Mouse (Mus musculus) lung, adult 18-20 months (tissue): ENCODE results near the gene Atg16l1.
A peak's percentile ranks its signal among the peaks of the same experiment; 100 is the strongest.

ENCODE experiments used
- DNase-seq, 2 experiments: peaks; one replicate each; pipeline ENCODE4 v3.0.0; 2022; ENCODE audit warnings: mixed read lengths in 2 of 2

Gene Atg16l1

DNA sequence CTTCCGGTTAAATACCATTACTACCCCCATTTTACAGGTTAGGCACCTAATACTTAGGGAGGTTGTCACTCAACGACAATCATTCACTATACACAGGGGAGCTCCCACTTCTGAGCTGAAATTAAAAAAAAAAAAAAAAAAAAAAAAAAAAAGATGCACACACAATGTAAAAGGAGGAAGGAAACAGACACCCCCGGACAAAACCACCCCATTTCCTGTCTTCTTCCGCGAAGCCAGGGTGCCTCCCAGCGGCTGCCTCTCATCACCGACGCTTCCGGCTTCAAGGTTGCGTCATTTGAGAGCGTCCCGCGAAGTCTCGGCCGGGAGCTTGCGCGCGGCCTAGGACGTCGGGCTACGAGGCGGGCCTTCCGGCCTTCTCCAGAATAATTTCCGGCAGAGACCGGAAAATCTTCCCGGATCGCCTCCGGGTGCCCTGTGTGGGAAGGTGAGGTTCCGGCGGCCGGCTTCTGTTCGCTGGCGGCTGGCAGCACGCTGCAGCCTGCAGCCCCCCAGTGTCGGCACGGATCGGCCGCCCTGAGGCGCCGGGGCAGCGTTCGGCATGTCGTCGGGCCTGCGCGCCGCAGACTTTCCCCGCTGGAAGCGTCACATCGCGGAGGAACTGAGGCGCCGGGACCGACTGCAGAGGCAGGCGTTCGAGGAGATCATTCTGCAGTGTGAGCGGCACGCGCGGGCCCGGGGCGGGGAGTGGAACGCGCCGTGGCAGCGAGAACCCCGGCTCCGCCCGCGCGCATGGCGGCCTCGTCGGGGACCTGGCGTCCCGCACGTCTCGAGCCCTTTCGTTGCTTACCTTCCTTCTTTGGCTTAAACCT, at the start of gene Atg16l1:
TSS of gene Atg16l1 (plus strand) at position 230 of the 830 bp plus-strand sequence.
- DNase-seq: peak; percentile 95 to 96

DNA sequence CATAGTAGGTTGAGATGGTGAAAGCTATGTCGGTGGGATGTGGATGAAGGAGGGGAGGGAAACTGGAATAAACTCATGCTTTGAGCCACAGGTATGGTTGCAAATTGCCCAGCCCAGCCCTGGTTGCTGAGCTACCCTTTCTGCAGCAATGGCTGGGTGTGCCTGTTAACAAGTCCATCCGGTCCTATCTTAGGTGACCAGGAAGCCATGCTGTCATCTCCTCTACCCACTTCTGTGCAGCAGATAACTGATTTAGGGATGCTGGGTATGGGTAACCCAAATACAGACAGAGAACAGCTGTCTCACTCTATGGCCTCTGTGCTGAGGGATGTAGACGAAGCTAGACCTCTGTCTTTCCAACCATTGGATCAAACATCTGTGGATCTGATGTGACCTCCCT, 49.3 kb upstream of the Atg16l1 start:
- no peak for DNase-seq

DNA sequence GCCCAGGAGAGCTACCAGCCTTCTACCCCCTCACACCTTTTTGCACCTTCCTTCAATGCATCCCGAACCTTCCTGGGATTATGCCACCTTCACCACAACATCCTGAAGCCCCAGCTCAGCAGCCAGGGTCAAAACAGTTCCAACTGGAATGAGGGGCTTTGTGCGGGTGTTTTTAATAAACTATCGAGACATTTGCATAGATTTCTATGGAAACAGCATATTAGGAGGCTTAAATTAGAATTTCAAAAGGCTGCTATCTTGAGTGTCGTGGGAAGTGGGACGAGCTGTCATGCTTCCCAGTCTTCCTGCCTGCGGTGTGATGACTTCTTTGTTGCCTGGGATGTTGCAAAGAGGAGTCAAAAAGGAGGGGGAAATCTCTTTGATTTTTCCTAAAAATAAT, 46.6 kb upstream of the Atg16l1 start:
- DNase-seq: no peak

DNA sequence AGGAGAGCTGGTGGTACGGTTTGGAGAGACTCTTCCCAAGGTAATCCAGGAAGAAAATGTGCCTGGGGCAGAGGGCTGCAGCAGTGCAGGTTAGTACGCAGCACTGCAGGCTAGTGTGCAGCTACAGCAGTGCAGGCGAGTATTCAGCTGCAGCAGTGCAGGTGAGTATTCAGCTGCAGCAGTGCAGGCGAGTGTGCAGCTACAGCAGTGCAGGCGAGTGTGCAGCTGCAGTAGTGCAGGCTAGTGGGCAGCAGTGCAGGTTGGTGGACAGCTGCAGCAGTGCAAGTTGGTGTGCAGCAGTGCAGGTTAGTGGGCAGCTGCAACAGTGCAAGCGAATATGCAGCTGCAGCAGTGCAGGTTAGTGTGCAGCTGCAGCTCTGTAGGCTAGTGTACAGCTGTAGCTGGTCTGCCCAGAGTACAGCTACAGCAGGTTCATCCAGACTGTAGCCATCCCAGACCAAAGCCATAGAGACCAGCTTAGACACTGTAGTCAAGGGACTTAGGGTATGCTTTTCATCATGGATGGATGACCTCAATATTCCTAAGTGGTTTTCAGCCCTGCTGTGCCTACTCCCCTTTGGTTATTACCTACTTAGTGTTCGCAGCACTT, 45.9 kb upstream of the Atg16l1 start:
- no peak for DNase-seq

DNA sequence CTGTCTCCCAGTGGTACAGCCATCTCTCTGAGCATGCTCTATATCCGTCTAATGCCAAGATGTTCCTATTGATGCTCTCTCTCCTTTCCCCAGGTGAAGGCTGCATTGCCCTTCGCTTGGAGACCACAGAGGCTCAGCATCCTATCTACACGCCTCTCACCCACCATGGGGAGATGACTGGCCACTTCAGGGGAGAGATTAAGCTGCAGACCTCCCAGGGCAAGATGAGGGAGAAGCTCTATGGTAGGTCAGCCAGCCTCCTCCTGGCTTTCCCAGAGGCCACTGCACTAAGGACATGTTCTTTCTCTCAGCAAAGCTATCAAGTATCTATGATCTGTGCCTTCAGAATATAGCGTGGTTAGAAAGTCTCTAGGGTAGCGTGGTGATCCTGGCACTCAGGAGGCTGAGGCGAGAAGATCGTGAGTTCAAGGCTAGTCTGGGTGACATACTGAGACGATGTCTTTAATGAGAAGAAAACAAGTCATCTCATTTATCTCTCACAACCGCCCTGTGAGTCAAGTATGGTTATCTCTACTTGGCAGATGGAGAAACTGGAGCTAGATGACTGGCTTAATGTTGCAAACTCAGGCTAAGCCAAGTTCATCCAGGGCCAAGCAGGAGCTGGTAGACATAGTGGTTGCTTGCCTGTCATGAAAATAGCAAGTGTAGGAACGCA, 43.6 kb upstream of the Atg16l1 start:
- DNase-seq: no peak

DNA sequence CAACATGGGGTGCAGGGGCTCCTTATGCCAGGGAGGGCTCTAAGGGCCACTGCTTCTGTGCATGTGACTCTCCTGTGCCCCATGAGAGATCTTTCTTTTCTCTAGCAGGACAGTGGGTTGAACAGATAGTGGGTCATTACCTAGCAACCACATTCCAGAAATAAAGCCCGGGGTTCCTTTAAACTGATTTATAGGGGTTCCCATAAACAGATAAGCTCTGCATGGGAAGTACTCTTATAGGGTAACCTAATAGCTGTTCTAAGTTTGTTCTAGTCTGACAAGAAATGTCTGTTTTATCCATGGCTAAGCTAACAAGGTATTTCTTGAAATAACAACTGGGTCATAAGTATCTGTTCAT, 43.1 kb upstream of the Atg16l1 start:
- no peak for DNase-seq

DNA sequence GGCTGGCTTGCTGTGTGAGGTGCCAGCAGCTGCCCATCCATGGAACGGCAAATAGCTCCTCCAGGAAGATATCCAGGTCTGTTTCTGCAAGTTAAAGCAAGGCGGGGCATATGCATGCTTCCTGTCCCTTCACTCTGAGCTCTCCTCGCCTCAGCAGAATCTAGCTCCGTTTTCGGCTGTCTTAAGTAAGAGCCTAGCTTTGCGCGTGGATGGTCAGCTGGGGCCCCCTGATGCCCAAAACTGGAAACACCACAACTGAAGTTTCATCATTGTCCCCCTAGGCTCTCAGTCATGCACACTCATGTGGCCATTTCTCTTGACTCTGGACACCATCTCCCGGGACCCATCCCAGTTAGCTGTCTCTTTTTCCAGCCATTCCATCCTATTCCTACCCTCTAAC, 34.3 kb upstream of the Atg16l1 start:
- no peak for DNase-seq

DNA sequence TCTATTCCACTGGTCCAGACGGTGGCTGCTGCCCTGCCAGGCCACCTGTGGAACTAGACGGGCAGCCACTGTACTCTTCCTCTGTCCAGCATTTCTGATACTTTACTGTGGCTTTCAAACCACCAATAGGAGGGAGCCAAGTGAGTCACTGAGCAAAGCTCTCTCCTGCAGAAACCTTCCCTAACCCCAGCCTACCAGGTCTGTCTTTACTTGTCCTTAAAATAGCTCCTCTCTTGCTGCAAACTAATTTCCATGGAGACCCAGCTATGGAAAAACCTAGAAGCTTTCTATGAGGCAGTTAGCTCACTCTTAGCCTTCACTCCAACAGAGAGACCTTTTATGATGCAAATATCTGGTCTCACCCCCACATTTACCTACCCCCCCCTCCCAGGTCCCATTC, 33.6 kb upstream of the Atg16l1 start:
- no peak for DNase-seq

DNA sequence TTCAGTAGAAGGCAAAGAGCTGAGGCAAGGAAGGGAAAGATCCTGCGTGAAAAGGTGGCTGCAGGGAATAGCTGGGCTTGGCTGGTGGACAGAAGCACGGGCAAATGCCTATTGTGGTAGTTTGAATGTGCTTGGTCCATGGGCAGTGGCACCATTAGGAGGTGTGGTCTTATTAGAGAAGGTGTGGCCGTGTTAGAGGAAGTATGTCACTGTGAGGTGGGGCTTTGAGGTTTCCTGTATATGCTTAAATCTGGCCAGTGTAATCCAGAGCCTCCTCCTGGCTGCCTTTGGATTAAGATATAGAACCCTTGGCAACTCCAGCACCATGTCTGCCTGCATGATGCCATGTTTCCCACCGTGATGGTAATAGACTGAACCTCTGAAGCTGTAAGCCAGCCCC, 32.3 kb upstream of the Atg16l1 start:
- DNase-seq: no peak

DNA sequence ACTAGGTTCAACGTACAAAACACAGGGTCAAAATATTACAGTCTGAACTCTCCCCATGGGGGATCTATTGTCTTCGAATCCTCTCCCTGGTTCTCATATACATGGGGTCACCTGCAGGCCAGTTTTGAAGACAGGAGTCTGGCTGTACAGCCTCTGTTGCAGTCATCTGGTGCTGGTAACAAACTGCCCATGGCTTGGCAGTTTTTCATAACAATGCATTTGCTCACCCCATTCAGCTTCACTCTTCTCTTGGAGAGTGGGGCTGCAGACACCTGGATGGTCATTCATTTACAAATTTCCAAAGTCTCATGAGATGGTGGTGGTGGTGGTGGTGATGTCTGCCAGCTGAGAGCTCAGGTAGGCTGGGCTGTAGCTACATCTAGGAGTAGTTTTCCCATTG, 26.6 kb upstream of the Atg16l1 start:
- no peak for DNase-seq

DNA sequence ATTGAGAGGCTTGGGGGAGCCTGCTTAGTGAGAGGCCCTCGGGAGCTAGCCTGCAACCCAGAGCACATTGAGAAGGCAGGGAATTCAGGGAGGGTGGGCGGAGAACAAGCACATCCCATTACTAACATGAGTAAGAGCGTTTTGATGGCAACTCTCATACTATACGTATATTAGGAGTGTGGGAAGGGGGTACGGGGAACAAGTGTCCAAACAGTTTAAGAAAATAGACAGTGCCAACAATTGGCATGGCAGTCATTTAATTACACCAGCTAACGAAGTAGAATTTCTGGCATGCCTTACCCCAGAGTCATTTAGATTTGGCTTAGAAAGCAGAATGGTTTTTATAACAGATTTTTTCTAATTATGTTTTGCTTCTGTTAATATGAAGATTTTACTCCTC, 25.8 kb upstream of the Atg16l1 start:
- DNase-seq: no peak

DNA sequence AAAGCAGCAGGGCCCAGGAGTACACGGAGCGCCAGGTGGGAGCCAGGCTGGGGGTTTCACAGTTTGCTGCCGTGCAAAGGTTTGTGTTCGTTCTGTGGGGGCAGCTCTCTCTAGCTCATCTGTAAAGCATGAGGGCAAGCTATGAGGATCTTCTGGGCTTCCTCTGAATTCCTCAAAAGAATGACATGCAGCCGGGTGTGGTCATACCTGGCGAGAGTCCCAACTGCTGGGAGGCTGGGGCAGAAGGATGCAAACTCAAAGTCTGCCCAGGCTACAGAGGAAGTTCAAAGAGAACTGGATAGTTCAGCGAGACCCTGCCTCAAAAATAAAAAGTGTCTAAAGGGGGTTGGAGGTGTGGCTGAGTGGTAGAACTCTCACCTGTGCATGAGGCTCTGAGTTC, 25.4 kb upstream of the Atg16l1 start:
- DNase-seq: no peak

DNA sequence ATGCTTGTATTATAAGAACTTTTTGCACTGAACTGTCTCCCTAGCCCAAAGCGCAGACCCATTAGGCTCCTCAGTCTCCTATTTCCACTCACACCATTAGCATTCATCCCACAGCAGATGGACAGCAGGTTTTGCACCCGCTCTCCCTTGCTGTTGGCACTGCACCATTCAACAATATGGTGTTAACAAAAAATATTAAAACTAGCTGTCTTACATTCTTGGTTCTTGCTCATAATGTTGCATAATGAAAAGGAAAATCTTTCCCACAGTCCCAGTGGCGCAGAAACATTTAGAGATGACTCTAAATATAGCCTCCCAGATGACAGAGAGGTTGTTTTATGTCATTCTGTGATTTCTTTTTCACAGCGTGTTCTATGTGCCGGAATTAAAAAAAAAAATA, 22.5 kb upstream of the Atg16l1 start:
- DNase-seq: no peak

DNA sequence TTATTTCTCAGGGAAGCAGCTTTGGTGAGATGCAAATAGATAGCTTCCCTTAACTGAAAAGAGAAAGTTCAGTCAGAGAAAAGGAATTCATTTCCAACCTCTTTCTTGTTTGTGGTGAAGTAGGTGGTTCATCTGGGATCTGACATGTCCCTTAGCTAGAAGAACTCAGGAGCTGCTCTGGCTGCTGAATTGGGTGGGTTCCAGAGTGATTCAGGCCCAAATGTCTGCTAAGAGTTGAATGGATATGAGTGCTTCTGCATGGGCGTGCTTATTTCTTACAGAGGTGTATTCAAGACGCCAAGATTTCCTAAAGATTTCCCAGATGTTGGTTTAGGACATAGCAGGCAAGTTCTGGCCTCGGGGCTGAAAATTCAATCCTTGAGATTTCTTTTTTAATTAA, 21.5 kb upstream of the Atg16l1 start:
- no peak for DNase-seq

DNA sequence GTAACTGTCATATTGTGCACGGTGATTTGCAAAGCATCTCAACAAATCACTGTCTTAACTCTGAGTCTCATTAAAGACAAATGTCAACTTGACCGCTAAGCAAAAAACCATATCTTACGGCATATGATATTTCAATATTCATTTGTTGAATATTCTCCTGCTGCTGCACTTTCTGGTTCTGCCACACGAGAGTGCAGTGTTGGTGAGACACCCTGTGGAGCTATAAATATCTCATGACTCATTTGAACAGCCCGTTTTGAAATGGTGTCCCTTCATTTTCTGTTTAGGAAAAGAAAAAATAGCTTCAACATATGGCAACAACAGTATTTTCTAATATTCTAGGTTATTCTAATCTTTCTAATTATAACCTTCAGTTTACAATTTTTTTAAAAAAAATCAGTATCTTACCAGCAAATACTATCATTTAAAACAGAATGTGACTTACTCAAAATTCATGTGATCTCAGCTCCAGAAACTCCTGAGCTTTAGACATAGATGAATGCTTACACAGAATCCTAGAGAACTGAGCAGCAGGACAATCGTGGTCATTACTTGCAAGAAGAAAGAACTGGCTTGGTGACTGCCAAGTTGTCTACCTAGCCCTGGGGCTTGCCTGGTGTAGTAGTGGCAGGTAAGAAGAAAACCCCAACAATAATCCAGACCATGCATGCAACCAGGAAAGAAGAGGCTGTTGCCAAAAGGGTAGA, 14.9 kb upstream of the Atg16l1 start:
- no peak for DNase-seq

DNA sequence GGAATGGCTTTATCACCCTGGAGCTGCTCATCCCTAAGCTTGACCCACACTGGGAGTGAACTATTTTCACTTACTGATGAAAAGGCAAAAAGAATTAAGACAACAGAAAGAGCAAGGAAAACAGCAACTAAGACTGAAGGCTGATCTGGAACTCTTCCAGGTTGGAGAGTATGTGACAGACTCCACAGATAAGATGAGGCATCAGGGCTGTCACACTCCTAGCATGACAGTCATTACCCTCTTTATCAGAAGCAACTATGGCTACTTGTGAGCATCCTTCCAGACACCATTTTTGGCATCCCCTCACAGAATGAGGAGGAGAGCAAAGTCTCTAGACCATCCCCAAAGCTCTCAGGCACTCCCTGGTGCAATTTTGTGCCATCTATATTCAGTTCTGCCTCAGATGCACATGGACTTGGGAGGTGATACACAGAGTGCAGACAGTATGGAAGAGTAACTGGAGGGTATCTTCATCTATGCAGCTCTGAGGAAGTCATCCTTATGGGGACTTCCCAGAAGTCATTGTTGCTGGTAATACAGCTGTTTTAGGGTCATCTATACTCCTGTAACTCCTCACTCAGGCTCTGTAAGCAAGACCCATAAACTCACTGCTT, 6.2 kb upstream of the Atg16l1 start:
- no peak for DNase-seq

DNA sequence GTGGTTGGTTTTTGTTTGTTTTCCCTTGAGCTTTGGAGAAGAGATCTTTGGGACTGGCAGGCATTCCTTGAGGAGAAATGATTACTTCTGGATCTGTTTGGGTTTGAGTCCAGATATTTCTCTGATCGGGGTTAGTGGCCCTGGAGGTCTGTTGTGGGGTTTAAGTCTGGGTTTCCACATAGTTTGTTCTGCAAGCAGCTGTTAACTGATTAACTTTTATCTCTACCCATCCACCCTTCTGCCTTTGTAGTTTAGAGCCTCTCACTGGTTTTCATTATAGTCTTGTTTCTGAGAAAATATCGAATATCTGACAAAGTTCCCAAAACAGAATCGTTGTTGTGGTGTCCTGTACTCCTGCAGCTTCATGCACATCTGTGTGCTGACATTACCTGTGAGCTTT, 8.2 kb downstream of the Atg16l1 start:
- DNase-seq: no peak

DNA sequence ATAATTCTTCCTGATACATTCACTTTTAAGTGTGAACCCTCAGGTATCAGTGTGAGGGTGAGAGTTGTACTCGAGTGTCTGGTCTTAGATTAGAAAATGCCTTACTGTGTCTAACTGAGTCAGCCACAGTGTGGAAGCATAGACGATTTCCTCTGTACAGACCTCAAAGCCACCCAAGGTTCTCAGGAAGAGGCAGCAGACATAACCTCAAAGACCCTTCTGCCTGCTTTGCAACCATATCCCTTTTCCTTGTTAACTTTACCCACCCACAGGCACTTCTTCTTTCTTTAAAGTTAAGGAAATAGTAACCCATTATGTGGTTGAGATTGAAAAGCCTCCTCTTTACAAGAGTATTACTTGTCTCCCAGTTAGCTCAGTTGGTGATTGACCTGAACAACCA, 10.1 kb downstream of the Atg16l1 start:
- no peak for DNase-seq

DNA sequence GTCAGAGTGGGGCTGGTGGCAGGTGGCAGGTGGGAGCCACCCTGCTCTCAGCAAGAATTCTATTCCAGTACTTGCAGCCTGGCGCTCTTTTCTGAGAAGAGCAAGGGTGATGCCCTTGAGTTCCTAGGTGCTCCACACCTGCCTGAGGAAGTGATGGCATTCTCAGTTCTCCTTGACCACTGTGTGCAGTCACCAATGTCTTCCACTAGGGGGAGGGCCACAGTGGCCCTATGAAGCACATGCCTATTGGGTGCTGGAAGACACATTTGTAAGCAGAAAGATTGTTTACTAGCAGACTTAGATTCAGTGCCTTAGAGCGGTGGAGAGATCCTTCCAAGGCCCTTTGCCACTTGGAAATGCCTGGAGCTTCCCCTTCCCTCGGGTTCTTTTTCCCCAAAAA, 10.6 kb downstream of the Atg16l1 start:
- peak in 1 of 2 experiments; percentile 2 for DNase-seq

DNA sequence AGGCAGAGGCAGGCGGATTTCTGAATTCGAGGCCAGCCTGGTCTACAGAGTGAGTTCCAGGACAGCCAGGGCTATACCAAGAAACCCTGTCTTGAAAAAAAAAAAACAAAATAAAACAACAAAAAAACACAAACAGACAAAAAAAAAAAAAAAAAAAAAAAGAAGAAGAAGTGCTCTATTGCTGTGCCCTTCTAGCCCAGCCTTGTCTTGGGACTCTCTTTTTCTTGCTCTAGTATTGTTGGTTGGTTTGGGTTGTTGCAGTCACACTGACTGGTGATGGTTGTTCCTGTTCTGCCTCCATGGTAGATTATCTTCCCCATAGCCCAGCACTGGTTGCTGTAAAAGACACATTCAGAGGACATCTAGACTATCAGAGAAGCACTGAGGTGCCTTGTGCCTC, 13.6 kb downstream of the Atg16l1 start:
- no peak for DNase-seq

DNA sequence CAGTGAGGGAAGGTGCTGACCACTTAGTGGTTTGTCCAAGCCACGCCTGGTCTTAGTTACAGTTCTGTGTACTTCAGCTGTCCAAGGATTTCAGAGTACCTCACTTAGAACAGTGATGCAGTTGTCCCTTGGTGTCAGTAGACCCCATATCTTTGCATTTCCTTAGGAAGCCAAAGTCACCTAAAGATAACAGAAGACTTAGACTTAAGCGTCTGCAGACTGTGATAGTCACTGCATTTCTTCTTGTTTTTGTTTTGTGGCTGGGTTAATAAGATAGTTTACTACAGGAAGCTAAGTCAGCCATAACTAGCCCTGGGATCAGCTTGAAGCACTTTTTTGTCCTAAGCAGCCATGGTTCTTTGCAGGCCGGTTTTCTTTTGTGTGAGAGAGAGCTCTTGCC, 14.8 kb downstream of the Atg16l1 start:
- DNase-seq: no peak

DNA sequence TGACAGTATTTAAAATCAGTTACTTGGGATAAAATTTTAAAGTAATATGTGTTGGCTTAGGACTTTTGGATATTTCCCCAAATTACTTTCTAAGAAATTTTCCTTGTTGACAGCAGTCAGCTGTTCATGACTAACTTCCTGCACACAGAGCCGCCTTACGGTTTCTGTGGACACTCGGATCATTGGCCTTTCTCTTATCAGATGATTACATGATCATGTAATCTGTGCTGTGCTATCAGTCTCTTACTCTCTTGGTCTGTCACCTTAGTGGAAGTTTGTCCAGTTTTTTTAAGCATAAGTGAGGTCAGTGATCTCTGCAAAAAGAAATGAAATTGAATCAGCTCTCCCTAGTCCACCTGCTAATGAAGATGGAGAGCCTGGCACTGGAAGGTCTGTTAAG, 16.1 kb downstream of the Atg16l1 start:
- no peak for DNase-seq

DNA sequence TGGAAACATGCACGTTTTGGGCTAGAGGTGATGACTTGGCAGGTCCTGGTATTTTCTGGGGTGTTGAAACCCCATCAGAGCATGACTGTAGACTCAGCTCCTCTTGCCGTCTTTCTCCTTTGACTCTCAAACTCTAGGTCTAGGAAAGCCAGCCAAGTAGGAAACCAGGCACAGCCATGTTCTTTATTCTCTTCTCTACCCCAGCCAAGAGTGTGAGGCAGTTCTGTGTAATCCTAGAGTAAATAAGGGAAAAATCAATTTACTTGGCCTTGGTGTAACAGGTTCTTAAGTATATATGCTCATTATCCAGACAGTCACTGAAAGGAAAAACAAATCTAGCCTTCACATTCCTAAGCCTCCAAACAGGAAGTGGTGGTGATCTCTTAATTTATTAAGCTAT, 17.7 kb downstream of the Atg16l1 start:
- DNase-seq: no peak
